Mouse (Mus musculus) myocyte (in vitro differentiated cells): ENCODE data around the gene Herpud1.

Experiments
- CEBPB ChIP-seq: IDR thresholded peaks from 2 replicates; pipeline ENCODE4 v1.6.1; 2011; ENCODE audit warnings: mild to moderate bottlenecking, moderate library complexity; ENCODE audit not compliant: poor library complexity, insufficient read depth, severe bottlenecking
- E2F4 ChIP-seq: IDR thresholded peaks from one replicate; pipeline ENCODE4 v1.6.1; 2011; ENCODE audit warnings: mild to moderate bottlenecking, control low read depth, moderate library complexity; ENCODE audit not compliant: insufficient read depth
- MAX ChIP-seq: IDR thresholded peaks from one replicate; pipeline ENCODE4 v1.6.1; 2011; ENCODE audit warnings: low read depth, mild to moderate bottlenecking, control low read depth
- MYOD1 ChIP-seq, 3 experiments: IDR thresholded peaks; one replicate each; pipeline ENCODE4 v1.6.1; 2011; ENCODE audit warnings: control low read depth in 2 of 3, low read depth in 2 of 3, mild to moderate bottlenecking in 2 of 3, moderate library complexity in 1 of 3; ENCODE audit not compliant: insufficient read length in 2 of 3, control insufficient read depth in 1 of 3
- MYOG ChIP-seq, 3 experiments: IDR thresholded peaks; one replicate each; pipeline ENCODE4 v1.6.1; 2011; ENCODE audit warnings: control low read depth in 2 of 3, low read depth in 2 of 3, mild to moderate bottlenecking in 2 of 3; ENCODE audit not compliant: insufficient read length in 2 of 3, control insufficient read depth in 1 of 3, insufficient read depth in 1 of 3
- POLR2A ChIP-seq: IDR thresholded peaks from one replicate; pipeline ENCODE4 v1.6.1; 2011; ENCODE audit warnings: low read depth, mild to moderate bottlenecking, control low read depth, moderate library complexity; ENCODE audit not compliant: insufficient read length
- POLR2AphosphoS2 ChIP-seq: IDR thresholded peaks from one replicate; pipeline ENCODE4 v1.6.1; 2011; ENCODE audit warnings: low read depth, control low read depth; ENCODE audit not compliant: insufficient read length
- REST ChIP-seq: IDR thresholded peaks from one replicate; pipeline ENCODE4 v1.6.1; 2011; ENCODE audit warnings: mild to moderate bottlenecking, control low read depth, moderate library complexity; ENCODE audit not compliant: insufficient read depth, insufficient read length
- TCF12 ChIP-seq: IDR thresholded peaks from one replicate; pipeline ENCODE4 v1.6.1; 2011; ENCODE audit warnings: mild to moderate bottlenecking, control low read depth; ENCODE audit not compliant: poor library complexity, insufficient read depth, severe bottlenecking
- TCF3 ChIP-seq: IDR thresholded peaks from one replicate; pipeline ENCODE4 v1.6.1; 2011; ENCODE audit warnings: low read depth, control low read depth; ENCODE audit not compliant: insufficient read length
- USF1 ChIP-seq: IDR thresholded peaks from one replicate; pipeline ENCODE4 v1.6.1; 2011; ENCODE audit warnings: low read depth, mild to moderate bottlenecking, control low read depth, moderate library complexity

- no peak for TF ChIP-seq TCF12
- TF ChIP-seq USF1, result no peak
- no peak for TF ChIP-seq POLR2A
- TF ChIP-seq CEBPB, result no peak
- no peak for TF ChIP-seq E2F4
- no peak for TF ChIP-seq POLR2AphosphoS2
- no peak for TF ChIP-seq MYOD1 (IDR thresholded peaks at IDR 0.05; ENCODE audit: control insufficient read depth in 1 of 3, insufficient read length in 2 of 3, low read depth in 2 of 3)
- TF ChIP-seq MAX, result no peak
- no peak for TF ChIP-seq TCF3
- TF ChIP-seq MYOG (IDR thresholded peaks at IDR 0.05; ENCODE audit: control insufficient read depth in 1 of 3, insufficient read depth in 1 of 3, insufficient read length in 2 of 3, low read depth in 2 of 3), result no peak
- TF ChIP-seq REST, result no peak
Measured at GRCm38 (mm10) chr8:94432212-94432611, 46.0 kb downstream of the Herpud1 start.
